Mouse (Mus musculus) fat pad, adult 2 months (tissue): Measurements from ENCODE around the gene Tepp.

Experiments used
- DNase-seq: peaks from one replicate; pipeline ENCODE4 v3.0.0-alpha.2; 2011; ENCODE audit warnings: low read depth, low spot score; ENCODE audit errors: extremely low read depth

Gene Tepp

DNA sequence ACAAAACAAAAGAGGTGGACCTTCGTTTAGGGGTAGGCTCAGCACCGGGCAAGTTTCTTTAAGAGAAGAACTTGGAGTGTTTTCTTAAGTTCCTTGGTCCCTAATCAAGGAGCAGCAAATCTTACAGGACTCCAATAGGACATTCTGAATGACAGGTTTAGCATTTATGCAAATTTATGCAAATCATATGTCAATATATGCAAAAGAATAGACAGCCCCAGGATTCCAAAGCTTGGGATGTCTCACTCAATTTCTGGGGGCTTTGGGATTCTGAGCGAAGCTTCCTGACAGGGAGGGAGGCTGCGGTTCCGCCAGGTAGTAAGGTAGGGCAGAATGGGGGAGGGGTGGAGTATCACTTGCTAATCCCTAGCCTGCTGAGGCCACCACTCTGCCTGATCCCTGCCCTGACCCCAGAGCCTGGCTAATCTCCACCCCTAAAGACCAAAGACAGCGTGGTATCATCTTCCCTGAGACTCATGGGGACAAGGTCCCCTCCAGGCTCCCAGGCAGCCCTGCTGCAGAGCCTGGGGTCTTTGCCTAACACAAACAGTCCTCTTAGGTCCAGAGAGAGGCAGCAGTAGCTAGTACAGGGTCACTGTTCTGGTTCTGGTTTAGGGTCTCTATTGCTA, at the start of gene Tepp:
TSS of gene Tepp (plus strand) at position 225 of the 629 bp plus-strand sequence.
- no peak for DNase-seq

DNA sequence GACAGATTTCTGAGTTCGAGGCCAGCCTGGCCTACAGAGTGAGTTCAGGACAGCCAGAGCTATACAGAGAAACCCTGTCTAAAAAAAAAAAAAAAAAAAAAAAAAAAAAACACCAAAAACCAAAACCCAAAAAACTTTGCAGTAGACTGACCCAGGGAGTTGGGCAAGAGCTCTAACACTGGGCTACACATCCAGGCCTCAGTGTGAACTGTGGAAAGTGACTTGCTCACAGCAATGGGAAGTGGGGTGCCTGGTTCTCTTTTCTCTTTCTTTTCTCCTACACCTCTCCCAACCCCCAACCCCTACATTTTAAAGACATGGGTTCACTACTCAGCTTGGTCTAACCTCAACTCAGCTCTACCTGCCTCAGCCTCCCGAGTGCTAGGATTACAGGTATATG, 48.2 kb upstream of the Tepp start:
- DNase-seq = no peak

DNA sequence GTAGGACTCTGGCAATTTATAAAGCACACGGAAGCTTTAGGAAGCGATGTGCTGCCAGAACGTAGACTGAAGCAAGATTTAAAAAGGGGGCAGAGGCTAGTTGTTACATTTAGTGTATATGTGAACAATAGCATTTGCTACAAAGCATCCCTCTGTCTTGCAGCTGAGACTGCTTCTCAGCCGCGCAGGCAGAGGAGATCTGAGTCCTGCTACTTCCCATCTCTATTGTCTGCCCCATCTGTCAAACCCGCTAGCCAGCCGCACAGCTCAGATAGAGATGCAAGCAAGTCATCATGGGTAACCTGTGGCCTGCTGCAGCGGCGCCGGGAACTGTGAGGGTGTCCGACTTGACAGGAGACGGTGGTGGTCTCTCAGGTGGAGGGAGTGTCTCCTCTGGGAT, 39.9 kb upstream of the Tepp start:
- no peak for DNase-seq

DNA sequence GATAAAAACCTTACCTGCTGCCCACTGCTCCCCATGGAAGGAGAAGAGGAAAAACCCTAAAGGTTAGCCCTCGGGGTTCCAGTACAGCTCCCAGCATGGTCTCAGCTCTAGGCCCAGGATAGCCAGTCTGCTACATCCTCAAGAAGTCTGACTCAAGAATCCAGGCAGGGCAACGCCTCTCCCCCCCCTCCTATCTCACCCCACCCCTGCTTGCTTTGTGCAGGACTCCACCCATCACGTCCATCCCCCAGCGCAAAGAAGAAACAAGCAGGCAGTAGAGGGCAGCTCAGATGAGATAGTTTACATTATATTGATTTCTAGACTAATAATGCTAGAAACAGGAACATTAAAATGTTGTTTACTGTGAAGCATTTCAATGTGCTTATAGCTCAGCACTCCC, 38.5 kb upstream of the Tepp start:
- DNase-seq = no peak

DNA sequence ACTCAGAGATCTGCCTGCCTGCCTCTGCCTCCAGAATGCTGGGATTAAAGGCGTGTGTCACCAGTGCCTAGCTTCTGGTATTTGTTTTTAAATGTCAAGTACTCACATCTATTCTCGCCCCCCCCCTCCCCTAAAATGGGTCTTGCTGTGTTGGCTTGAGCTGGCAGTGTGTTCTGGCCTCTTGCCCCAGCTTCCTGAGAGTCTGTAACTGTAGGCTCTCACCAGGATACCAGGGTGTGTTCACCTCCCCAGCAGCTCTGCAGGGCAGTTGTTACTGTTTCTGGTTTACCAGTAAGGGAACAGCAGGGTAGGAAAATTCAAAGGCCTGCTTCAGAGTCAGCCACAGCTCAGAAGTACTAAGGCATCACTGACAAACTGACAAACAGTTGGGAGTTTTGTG, 37.5 kb upstream of the Tepp start:
- DNase-seq = no peak

GRCm38 (mm10) chr8:95281493-95281892, 28.9 kb upstream of the Tepp start:
- no peak for DNase-seq

- no peak for DNase-seq
Observed at GRCm38 (mm10) chr8:95289066-95289650, 21.2 kb upstream of the Tepp start.

DNA sequence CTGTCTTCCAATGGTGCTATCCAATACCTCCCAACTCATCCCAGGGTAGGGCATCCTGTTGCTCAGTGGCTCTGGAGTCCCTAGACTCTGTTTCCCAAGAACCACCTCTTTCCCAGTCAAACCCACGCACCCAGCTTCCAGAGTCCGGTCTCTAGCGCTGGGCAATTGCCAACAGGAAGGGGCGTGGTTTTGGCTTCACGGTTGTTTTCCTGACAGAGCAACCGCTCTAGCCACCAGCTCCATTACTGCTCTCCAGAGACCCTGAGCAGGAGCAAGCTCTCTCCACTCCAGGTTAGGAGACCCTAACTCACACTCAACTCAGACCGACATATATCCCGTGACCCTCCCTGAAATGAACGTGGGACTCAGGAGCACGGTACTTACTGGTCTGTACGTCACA, 17.2 kb upstream of the Tepp start:
- DNase-seq = peak; percentile 21

- no peak for DNase-seq
Observed at GRCm38 (mm10) chr8:95293891-95294290, 16.5 kb upstream of the Tepp start.

GRCm38 (mm10) chr8:95302410-95302809, 8.0 kb upstream of the Tepp start:
- no peak for DNase-seq

- no peak for DNase-seq
Observed at GRCm38 (mm10) chr8:95305526-95305925, 4.8 kb upstream of the Tepp start.

DNA sequence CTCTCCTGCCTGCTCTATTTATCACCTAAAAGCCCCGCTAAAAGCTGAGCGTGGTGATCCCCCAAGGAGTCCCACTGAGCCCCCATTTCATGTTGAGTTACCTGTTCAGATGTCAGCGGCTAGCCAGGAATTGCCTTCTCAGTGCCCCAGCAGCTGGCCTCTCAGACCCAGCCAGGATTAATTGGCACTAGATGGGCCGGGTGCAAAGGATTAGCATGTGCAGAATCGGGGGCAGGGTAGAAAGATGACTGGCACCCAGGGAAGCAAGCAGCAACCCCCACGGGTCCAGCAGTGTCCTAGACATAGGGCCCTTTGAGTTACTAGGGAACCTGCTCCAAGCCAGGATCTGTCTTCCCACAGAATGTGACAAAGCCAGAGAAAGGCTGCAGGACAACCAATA, 3.9 kb upstream of the Tepp start, which contains the start of gene Cngb1:
TSS of gene Cngb1 (minus strand) at position 155 of the 400 bp plus-strand sequence.
- no peak for DNase-seq

GRCm38 (mm10) chr8:95312836-95313235, 2.5 kb downstream of the Tepp start:
- DNase-seq = no peak

GRCm38 (mm10) chr8:95313857-95314256, 3.5 kb downstream of the Tepp start:
- DNase-seq = no peak

DNA sequence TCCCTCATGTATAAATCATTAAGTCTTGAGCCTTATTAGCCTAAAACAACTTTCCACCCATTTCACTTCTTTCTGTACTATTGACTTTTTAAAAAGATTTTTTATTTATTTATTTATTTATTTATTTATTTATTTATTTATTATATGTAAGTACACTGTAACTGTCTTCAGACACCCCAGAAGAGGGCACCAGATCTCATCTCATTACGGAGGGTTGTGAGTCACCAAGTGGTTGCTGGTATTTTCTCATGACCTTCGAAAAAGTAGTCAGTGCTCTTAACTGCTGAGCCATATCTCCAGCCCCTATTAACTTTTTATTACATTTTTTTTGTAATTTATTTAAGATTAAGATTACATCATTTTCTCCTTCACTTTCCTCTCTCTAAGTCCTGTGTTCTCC, 4.3 kb downstream of the Tepp start:
- no peak for DNase-seq

GRCm38 (mm10) chr8:95315350-95315749, 5.0 kb downstream of the Tepp start:
- no peak for DNase-seq

GRCm38 (mm10) chr8:95320224-95321139, 10.1 kb downstream of the Tepp start:
- DNase-seq = no peak

GRCm38 (mm10) chr8:95323201-95323600, 12.8 kb downstream of the Tepp start:
- no peak for DNase-seq

GRCm38 (mm10) chr8:95324646-95325045, 14.3 kb downstream of the Tepp start:
- no peak for DNase-seq

GRCm38 (mm10) chr8:95326822-95327221, 16.5 kb downstream of the Tepp start:
- DNase-seq = no peak

DNA sequence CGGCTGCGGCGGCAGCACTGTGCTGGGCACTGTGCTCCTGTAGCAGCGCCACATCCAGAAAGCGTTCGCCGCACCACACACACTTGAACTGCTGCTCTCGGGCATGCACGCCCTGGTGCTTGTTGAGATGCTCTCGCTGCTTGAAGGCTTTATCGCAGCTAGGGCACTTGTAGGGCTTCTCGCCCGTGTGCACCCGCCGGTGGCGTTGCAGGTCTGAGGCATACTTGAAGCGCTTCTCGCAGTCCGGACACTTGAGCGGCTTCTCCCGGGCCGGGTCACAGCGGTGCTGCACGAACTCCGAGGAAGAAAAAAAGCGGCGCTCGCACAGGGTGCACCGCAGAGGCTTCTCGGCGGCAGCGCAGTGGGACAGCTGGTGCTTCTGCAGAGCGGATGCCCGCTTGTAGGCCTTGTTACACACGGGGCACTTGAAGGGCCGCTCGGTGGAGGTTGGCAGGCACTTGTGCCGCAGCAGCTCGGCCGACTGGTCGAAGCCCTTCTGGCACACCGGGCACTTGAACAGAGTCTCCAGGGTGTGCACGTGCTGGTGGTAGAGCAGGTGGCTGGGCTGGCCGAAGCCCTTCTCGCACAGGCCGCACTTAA, 17.6 kb downstream of the Tepp start:
- no peak for DNase-seq

GRCm38 (mm10) chr8:95330367-95330766, 20.0 kb downstream of the Tepp start:
- no peak for DNase-seq
